Comparison of ENCODE assay signal across 25 mouse cellular contexts in genomic region chr10:20719201-20719600, GRCm38 (mm10). TPM values are rescaled to one million over a fixed set of nuclear protein-coding genes. Genes with fewer than 3 reads are reported as not detected.
A peak's percentile ranks its signal among the peaks of the same experiment; 100 is the strongest.
DNase-seq lines count a peak whose midpoint lies in the region; ATAC-seq lines count a peak whose summit lies in the region.
"Had no signal": no experiment of that assay in that cellular context is flagged by ENCODE, and none has a peak within 500 bp of the region (broad histone marks: within the 10 kb centered on the region; RNA-seq: fewer than 3 reads in every experiment).

No protein-coding gene starts in this region.

- H3K9me3 ChIP-seq in hindbrain, embryonic 10.5 days, result no peaks in the 10 kb centered on the region
- H3K9me3 ChIP-seq in hindbrain, embryonic 14.5 days (ENCODE audit: control insufficient read depth, low read length), result no peaks in the 10 kb centered on the region
- H3K9me3 ChIP-seq: embryonic facial prominence, embryonic 12.5 days; embryonic facial prominence, embryonic 15.5 days; G1E; hindbrain, embryonic 13.5 days had no signal

- H3K4me1 ChIP-seq in hindbrain, embryonic 10.5 days (replicated peaks), result peaks cover 30% of the 10 kb centered on the region
- H3K4me1 ChIP-seq in hindbrain, embryonic 14.5 days (replicated peaks; ENCODE audit: control insufficient read depth, insufficient read depth, low read length), result peaks cover 21% of the 10 kb centered on the region

- no peak overlapping the region for H3K9ac ChIP-seq in hindbrain, embryonic 14.5 days
- H3K9ac ChIP-seq: embryonic facial prominence, embryonic 12.5 days; embryonic facial prominence, embryonic 15.5 days; hindbrain, embryonic 13.5 days had no signal

- no peaks in the 10 kb centered on the region for H3K27me3 ChIP-seq in hindbrain, embryonic 10.5 days (ENCODE audit: insufficient read depth, poor library complexity, severe bottlenecking)
- H3K27me3 ChIP-seq in hindbrain, embryonic 14.5 days (ENCODE audit: control insufficient read depth, insufficient read depth, low read length), result no peaks in the 10 kb centered on the region
- H3K27me3 ChIP-seq: CH12.LX; embryonic facial prominence, embryonic 12.5 days; embryonic facial prominence, embryonic 15.5 days; hindbrain, embryonic 13.5 days had no signal

- H3K4me3 ChIP-seq in hindbrain, embryonic 10.5 days, result no peak overlapping the region
- H3K4me3 ChIP-seq in hindbrain, embryonic 14.5 days (replicated peaks; ENCODE audit: low read length), result no peak overlapping the region
- H3K4me3 ChIP-seq: embryonic facial prominence, embryonic 12.5 days; embryonic facial prominence, embryonic 15.5 days; hindbrain, embryonic 13.5 days had no signal

- DNase-seq in hindbrain, embryonic 10.5 days (ENCODE audit: low spot score), result no peak
- DNase-seq in hindbrain, embryonic 14.5 days (ENCODE audit: low spot score), result no peak
- peak; percentile 59 for DNase-seq in retina, postnatal 1 day
- no peak for DNase-seq in retina, embryonic 14.5 days (ENCODE audit: low spot score)
- no peak for DNase-seq in natural killer cell, adult 2 months (ENCODE audit: low spot score in 2 of 2)
- DNase-seq: adrenal gland, postnatal 10 days; adrenal gland, postnatal 36 days; B cell, adult 2 months; cerebellum, adult 18-20 months; cerebellum, adult 9-10 months; cerebellum, postnatal 14 days; gastrocnemius, postnatal 10 days; gastrocnemius, postnatal 36 days; heart, adult 11 months had no signal

- WGBS in hindbrain, embryonic 10.5 days, result 32% methylated on average over 2 of the region's 2 CpGs
- WGBS in hindbrain, embryonic 14.5 days, result 29% methylated on average over 2 of the region's 2 CpGs

- ATAC-seq in hindbrain, embryonic 14.5 days (ENCODE audit: low FRiP score), result no peak
- ATAC-seq in megakaryocyte progenitor cell, adult 5-6 weeks (replicated peaks; ENCODE audit: poor library complexity), result peak; percentile 62
- ATAC-seq: forebrain, embryonic 16.5 days; hindbrain, postnatal 0 days; inflammation-experienced regulatory T-cells, adult 6 months; Patski had no signal

- H3K27ac ChIP-seq in hindbrain, embryonic 10.5 days, result peak overlapping the region; percentile 62
- H3K27ac ChIP-seq in hindbrain, embryonic 14.5 days, result no peak overlapping the region
- H3K27ac ChIP-seq: embryonic facial prominence, embryonic 12.5 days; embryonic facial prominence, embryonic 15.5 days; hindbrain, embryonic 13.5 days; hindbrain, postnatal 0 days had no signal

- no peaks in the 10 kb centered on the region for H3K36me3 ChIP-seq in hindbrain, embryonic 10.5 days
- H3K36me3 ChIP-seq in hindbrain, embryonic 14.5 days (replicated peaks; ENCODE audit: control insufficient read depth, insufficient read depth), result no peaks in the 10 kb centered on the region
- H3K36me3 ChIP-seq: embryonic facial prominence, embryonic 12.5 days; embryonic facial prominence, embryonic 15.5 days; G1E; hindbrain, embryonic 13.5 days had no signal

- H3K4me2 ChIP-seq in hindbrain, embryonic 14.5 days (replicated peaks), result no peak overlapping the region
- H3K4me2 ChIP-seq: embryonic facial prominence, embryonic 12.5 days; embryonic facial prominence, embryonic 15.5 days; heart, embryonic 11.5 days; hindbrain, embryonic 13.5 days had no signal

RNA-seq across cellular contexts. Expression of gene Pde7b, which starts 5.7 kb away (rescaled TPM):
- 1.5 and 2.1 TPM in 2 replicates for polyA plus RNA-seq in hindbrain, embryonic 10.5 days (2016; fragmentation: Nextera tagmentation; extraction: Ambion mirVana)
- polyA plus RNA-seq in hindbrain, embryonic 14.5 days (2014; fragmentation: Nextera tagmentation; extraction: Ambion mirVana), result 3.5 and 3.9 TPM in 2 replicates
- total RNA-seq in megakaryocyte progenitor cell, adult 5-6 weeks (2015), result 1.9 and 2.2 TPM in 2 replicates
- 1.9 and 2.2 TPM in 2 replicates for total RNA-seq in megakaryocyte progenitor cell, adult 5-6 weeks (2017)
- total RNA-seq: CH12.LX had no signal
- polyA plus RNA-seq: G1E had no signal
